Mouse (Mus musculus): ENCODE data around the gene Zfp683. TPM values are rescaled to one million over a fixed set of nuclear protein-coding genes. Genes with fewer than 3 reads are reported as not detected.

Gene Zfp683
- total RNA-seq (2015) (not detected in 2 replicates), total RNA-seq (2017) (not detected in 2 replicates)

GRCm38 (mm10) chr4:134053538-134053937 is at the start of gene Zfp683:
Gene Zfp683, plus strand, starts transcription at chr4:134053838.
- ATAC-seq (replicated peaks; ENCODE audit: poor library complexity): no peak

GRCm38 (mm10) chr4:134005581-134006358 is 47.9 kb upstream of the Zfp683 start:
- peak; percentile 11 for ATAC-seq (replicated peaks; ENCODE audit: poor library complexity)

- no peak for ATAC-seq (replicated peaks; ENCODE audit: poor library complexity)
Measured at GRCm38 (mm10) chr4:134006845-134007244, 46.8 kb upstream of the Zfp683 start.

DNA sequence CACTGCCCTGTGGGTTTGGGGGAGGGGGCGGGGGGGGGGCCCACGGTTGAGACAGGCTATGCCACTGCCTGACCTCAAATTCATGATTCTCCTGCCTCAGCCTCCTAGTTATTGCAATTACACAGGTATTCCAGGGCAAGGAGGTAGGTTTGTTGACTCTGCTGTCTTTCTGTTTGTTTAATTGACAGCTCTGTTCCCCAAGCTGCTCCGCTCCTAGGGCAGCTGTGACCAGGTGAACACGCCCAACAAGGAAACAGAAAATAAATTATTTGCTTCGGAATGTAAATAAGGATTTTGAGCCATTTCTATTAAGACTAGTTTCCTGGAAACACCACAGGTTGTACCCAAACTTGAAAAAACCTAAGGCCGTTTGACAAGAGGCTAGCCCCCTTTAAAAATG is 43.9 kb upstream of the Zfp683 start:
- ATAC-seq (replicated peaks; ENCODE audit: poor library complexity): no peak

GRCm38 (mm10) chr4:134011450-134012414 is 41.9 kb upstream of the Zfp683 start:
- ATAC-seq (replicated peaks; ENCODE audit: poor library complexity): 0 out of 2 replicates have a peak, but pooled peaks have one; percentile 14

DNA sequence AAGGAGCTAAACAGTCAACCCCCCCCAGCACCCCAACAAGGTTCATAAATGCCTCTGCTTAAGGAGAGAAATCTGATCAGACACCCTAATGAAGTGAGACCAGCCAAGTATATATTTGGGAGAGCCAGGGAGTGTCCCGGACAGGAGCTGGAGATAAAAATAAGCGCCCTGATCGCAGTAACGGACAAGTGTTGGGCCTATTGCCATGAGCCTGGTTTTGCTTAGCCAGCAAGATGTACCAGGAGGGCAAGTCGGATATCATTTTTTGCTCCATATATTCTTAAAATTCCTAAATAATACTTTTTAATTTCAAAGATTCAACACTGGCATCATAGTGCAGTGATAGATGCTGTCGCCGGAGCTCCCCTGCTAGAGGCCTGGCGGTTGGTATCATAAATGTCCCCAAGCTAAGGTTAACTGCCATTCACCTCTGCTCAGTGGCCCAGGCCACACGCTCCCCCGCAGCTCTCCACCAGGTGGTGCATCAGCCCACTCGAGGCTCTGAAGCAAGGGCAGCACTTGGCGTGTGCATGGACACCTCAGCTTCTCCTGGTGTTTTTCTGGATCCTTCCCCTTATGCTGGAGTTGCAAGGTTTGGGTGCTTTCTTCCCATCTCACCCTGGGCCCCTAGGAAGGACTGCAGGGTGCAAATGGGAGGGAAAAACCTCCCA is 40.6 kb upstream of the Zfp683 start:
- ATAC-seq (replicated peaks; ENCODE audit: poor library complexity): peak; percentile 66

GRCm38 (mm10) chr4:134016208-134016607 is 37.4 kb upstream of the Zfp683 start:
- ATAC-seq (replicated peaks; ENCODE audit: poor library complexity): no peak

DNA sequence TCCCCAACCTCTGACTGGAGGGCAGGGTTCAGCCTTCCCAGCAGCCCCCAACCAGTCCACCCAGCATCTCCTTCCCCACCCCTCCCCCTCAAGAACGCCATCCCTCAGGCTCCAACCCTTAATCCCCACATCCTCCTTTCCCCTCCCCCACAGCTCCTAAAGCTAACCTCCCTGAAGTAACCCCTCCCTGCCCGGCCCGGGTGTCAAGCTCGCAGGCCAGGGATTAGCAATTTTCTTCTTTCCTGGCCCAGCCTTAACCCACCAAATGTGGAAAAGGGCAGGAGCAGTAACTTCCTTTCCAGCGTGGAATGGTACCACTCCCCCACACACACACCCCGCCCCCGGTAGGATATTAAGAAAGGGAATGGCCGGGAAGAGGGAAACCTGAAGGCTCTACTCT is 36.9 kb upstream of the Zfp683 start:
- ATAC-seq (replicated peaks; ENCODE audit: poor library complexity): no peak

DNA sequence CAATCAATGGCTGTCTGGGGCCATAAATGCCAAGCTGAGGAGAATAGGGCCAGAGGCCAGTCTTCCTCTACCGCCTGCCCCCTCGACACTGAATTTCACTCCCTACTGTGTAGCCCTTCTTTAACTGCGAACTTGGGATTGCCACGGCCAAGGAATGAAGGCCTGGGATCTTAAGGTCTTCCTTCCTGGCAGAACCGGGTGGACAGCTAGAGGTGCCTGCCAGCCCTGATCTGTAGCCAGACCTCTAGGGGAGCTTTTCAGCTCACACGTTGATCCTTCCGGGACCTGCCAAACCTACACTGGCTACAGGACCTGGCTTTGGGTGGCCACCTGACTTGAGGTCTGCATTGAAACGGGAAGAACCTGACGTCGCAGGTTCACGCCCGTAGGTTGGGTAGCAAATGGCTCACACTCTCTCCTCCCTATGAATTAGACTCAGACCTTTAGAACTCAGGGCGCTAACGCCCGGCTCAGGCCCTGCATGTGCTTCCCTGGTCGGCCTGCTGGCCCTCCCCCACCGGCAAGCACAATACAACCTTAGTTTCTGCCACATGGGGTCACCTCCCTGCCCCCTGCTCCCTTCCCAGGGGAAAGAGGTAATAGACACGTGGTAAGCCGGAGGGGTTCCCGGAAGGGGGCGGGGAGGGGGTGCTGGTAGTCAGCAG is 36.3 kb upstream of the Zfp683 start:
- ATAC-seq (replicated peaks; ENCODE audit: poor library complexity): no peak

- ATAC-seq (replicated peaks; ENCODE audit: poor library complexity): no peak
Measured at GRCm38 (mm10) chr4:134018038-134018778, 35.4 kb upstream of the Zfp683 start.

- no peak for ATAC-seq (replicated peaks; ENCODE audit: poor library complexity)
Measured at GRCm38 (mm10) chr4:134018779-134019145, 34.9 kb upstream of the Zfp683 start, which contains the start of gene Lin28a. Gene Lin28a, minus strand, starts transcription at chr4:134018841.

- no peak for ATAC-seq (replicated peaks; ENCODE audit: poor library complexity)
Measured at GRCm38 (mm10) chr4:134019210-134019609, 34.4 kb upstream of the Zfp683 start.

DNA sequence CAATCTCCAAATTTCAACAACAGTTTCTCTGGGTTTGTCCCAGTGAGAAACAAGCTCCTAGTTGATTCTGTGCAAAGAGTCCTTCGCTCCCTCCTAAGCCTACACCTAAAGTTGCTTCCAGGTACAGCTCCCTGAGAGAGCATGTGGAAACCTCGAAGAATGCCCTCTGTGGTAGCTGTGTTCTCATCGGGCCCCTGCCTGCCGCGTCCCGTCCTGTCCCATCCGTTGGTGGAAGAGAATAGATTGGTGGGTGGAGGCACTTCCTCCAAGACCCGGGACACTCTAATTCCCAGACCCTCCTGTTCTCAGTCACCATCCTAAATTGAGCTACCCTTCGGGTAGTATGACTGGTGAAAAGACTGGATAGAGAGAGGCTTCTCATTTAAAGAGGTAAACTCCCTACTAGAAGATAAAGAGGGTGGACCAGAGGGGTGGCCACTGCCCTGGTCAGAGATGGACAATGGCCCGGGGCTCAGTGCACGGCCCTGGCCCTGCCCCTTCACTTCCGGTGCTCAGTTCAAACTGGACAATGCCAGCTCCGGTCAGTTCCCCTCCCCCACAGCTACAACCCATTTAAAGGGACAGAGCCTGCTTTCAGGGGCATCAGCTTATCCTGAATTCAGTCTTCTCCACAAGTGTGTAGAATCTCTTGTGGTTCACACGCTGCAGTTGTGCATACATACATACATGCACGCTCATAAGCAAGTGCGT is 33.8 kb upstream of the Zfp683 start:
- no peak for ATAC-seq (replicated peaks; ENCODE audit: poor library complexity)

DNA sequence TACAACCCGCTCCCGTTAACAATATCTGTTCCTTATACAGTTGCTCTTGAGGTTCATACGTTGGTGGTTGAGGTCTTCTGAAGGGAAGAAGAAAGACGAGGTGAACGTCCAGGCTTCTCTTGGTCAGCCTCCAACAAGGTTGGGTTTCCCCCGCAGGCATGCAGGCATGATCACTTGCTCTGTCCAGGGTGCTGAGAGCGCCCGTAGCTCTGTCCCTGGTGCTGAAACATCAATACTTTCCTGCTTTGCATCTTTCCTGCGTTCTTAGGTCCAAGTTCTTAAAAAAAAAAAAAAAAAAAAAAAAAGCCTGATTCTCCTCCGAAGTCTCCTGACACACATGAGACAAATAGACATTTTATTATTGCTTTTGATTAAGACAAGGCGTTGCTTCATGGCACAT is 33.0 kb upstream of the Zfp683 start:
- ATAC-seq (replicated peaks; ENCODE audit: poor library complexity): peak; percentile 91

DNA sequence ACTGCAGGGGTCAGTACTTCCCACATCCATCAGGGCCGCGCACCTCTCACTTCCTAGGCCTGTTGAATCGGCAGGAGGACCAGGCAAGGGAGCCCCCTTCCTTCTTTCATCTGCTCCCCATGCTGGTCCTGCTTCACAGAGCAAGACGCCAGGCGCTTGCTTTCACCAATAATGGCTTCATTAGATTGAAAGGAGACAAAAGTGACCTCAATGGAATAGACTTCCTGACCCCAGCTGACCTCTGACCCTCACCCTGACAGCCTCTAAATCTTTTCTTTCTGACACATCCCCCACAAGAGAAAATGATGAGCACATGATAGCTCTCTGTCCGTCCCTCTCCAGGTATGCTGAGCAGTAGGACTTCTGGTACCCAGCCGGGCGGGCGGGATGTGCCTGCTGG is 27.8 kb upstream of the Zfp683 start:
- ATAC-seq (replicated peaks; ENCODE audit: poor library complexity): no peak

- peak; percentile 90 for ATAC-seq (replicated peaks; ENCODE audit: poor library complexity)
Measured at GRCm38 (mm10) chr4:134035953-134036352, 17.7 kb upstream of the Zfp683 start.

GRCm38 (mm10) chr4:134041317-134042123 is 12.1 kb upstream of the Zfp683 start:
- peak; percentile 85 for ATAC-seq (replicated peaks; ENCODE audit: poor library complexity)

- no peak for ATAC-seq (replicated peaks; ENCODE audit: poor library complexity)
Measured at GRCm38 (mm10) chr4:134043041-134043440, 10.6 kb upstream of the Zfp683 start.
